Mouse (Mus musculus) forebrain, postnatal 0 days (tissue): ENCODE data around the gene Cacna2d3. TPM values are rescaled to one million over a fixed set of nuclear protein-coding genes. Genes with fewer than 3 reads are reported as not detected.

Experiments used
- ATAC-seq: fragments of 200-750 bp; cut with Nextera tagmentation; 2 replicates; pipeline ENCODE4 v1.8.0; 2017; ENCODE audit warnings: mild to moderate bottlenecking, moderate library complexity
- DNase-seq: peaks from one replicate; pipeline ENCODE4 v3.0.0-alpha.2; 2015
- H3K27ac ChIP-seq: fragments of 300-500 bp; sonication (generic); 2 replicates; pipeline ENCODE4 v1.5.1; 2014; ENCODE audit warnings: low read depth, mild to moderate bottlenecking, antibody characterized with exemption, low read length, moderate library complexity, mixed read lengths
- H3K27me3 ChIP-seq: fragments of 300-500 bp; sonication (generic); 2 replicates; pipeline ENCODE4 v1.6.1; 2014; ENCODE audit warnings: mild to moderate bottlenecking, low read length, mixed read lengths; ENCODE audit not compliant: insufficient read depth
- H3K36me3 ChIP-seq: fragments of 300-500 bp; sonication (generic); 2 replicates; pipeline ENCODE4 v1.6.1; 2014; ENCODE audit warnings: mild to moderate bottlenecking, moderate library complexity; ENCODE audit not compliant: insufficient read depth
- H3K4me1 ChIP-seq: fragments of 300-500 bp; sonication (generic); 2 replicates; pipeline ENCODE4 v1.6.1; 2014; ENCODE audit warnings: antibody characterized with exemption; ENCODE audit not compliant: insufficient read depth
- H3K4me2 ChIP-seq: fragments of 300-500 bp; sonication (generic); 2 replicates; pipeline ENCODE4 v1.6.1; 2014; ENCODE audit warnings: low read depth, mild to moderate bottlenecking, moderate library complexity
- H3K4me3 ChIP-seq: fragments of 300-500 bp; sonication (generic); 2 replicates; pipeline ENCODE4 v1.5.1; 2014; ENCODE audit warnings: low read depth, low read length, mixed read lengths
- H3K9ac ChIP-seq: fragments of 300-500 bp; sonication (generic); 2 replicates; pipeline ENCODE4 v1.6.1; 2014; ENCODE audit warnings: mild to moderate bottlenecking
- H3K9me3 ChIP-seq: fragments of 300-500 bp; sonication (generic); 2 replicates; pipeline ENCODE4 v1.6.1; 2016; ENCODE audit warnings: low read length
- CTCF ChIP-seq: sonication (generic); IDR thresholded peaks from 2 replicates; pipeline ENCODE4 v1.5.1; 2016; ENCODE audit warnings: antibody characterized with exemption, control low read depth, low read depth
- WGBS: fragments of 180-500 bp; shearing (Covaris S2); extraction: QIAGEN DNeasy Blood & Tissue Kit; methylation state at CpG from one replicate; pipeline ENCODE4 v1.1.7; 2014; 5-methylcytosine and 5-hydroxymethylcytosine counted together
- polyA plus RNA-seq: library from polyadenylated mRNA; unstranded; fragments of >200 nt; fragmentation: Nextera tagmentation; extraction: Ambion mirVana; gene quantifications from 2 replicates; pipeline ENCODE4 v1.2.1, GENCODE M21; 2015
- total RNA-seq: library from RNA; depleted of rRNA; stranded (reverse); fragments of >200 nt; gene quantifications from 2 replicates; pipeline ENCODE4 v1.2.3, GENCODE M21; 2014

Gene Cacna2d3
- total and polyA plus RNA-seq, 2 experiments from 2014 or later, result 28.1 to 37.7 TPM

DNA sequence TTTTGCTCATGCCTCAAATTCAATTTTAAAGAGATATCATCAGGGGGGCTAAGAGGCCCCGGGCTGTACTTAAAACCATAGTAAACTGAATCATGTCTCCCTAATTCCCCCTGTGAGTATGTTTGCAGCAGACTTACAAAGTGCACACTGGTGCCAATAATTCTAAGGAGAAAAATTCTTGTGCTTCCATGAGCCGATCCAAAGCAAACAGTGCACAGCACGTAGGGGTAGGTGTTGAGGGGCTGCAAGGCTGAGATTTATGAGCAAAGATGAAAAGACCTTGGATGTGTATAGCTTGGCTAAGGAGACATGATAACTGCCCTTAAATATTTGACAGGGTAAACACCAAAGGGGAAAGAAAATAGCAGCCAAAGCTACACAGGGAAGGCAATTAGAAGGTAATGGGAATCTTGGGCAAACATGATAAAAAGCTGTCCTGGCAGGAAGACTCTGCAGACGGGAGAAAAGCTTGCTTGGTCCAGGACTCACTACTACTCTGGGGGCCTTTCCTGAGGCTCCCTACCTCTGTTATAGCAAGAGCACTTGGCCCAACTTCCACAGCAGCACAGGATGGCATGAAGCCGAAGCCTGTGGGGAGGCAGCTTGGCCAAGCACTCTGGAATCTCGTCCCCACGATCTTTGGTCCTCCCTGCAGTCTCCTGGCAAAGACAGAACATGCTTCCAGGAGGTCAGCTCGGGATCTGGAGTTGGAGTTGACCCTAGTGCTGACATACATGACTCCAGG, 222.9 kb downstream of the Cacna2d3 start:
- no peak for ATAC-seq
- Histone ChIP-seq H3K4me3 (no peak overlapping the region), H3K27me3 (no peaks in the 10 kb centered on the region), H3K36me3 (no peaks in the 10 kb centered on the region), H3K27ac (no peak overlapping the region), H3K9me3 (no peaks in the 10 kb centered on the region), H3K9ac (no peak overlapping the region), H3K4me1 (no peaks in the 10 kb centered on the region), H3K4me2 (no peak overlapping the region)
- 69% methylated on average over 8 of the region's 8 CpGs for WGBS
- DNase-seq, result no peak
- TF ChIP-seq CTCF, result no peak

- no peak for TF ChIP-seq CTCF
- no peak for ATAC-seq
- 95% methylated on average over 3 of the region's 3 CpGs for WGBS
These were observed 225.1 kb downstream of the Cacna2d3 start for GRCm38 (mm10) chr14:29496552-29496951.

GRCm38 (mm10) chr14:29491786-29492185, 229.9 kb downstream of the Cacna2d3 start:
- WGBS, result 65% methylated on average over 1 of the region's 1 CpGs

More at GRCm38 (mm10) chr14:29496552-29496951, 225.1 kb downstream of the Cacna2d3 start:
- H3K4me3 ChIP-seq, result no peak overlapping the region
- H3K4me1 ChIP-seq, result no peaks in the 10 kb centered on the region
- no peaks in the 10 kb centered on the region for H3K36me3 ChIP-seq
- H3K9ac ChIP-seq, result no peak overlapping the region
- H3K27ac ChIP-seq, result no peak overlapping the region
- DNase-seq, result no peak
- no peaks in the 10 kb centered on the region for H3K9me3 ChIP-seq
- H3K4me2 ChIP-seq, result no peak overlapping the region
- H3K27me3 ChIP-seq, result no peaks in the 10 kb centered on the region

DNA sequence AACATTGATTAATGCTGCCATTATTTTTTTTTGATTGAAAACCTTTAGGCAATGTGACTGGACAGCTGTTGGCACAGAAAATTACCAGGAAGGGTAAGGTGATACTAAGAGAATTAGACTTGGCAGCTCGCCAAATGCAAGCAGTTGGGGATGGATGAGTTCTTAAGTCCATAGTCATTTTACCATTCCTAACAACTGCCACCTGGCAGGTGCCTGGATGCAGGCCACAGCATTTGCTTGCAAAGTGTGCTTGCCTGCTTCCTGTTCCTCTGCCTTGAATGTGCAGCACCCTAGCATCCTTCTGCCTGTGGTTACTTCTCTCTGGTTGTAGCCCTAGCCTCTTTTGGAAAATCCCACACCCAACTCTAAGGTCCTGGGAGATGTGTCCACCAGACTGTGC, 236.2 kb downstream of the Cacna2d3 start:
- WGBS, result 54% methylated on average over 1 of the region's 1 CpGs
- peak; percentile 23 for DNase-seq
- no peak for TF ChIP-seq CTCF

More at GRCm38 (mm10) chr14:29491786-29492185, 229.9 kb downstream of the Cacna2d3 start:
- ATAC-seq, result no peak
- no peak for TF ChIP-seq CTCF
- Histone ChIP-seq H3K4me1 (no peaks in the 10 kb centered on the region), H3K4me2 (no peak overlapping the region), H3K9ac (no peak overlapping the region), H3K36me3 (no peaks in the 10 kb centered on the region), H3K9me3 (no peaks in the 10 kb centered on the region), H3K27me3 (no peaks in the 10 kb centered on the region), H3K27ac (no peak overlapping the region), H3K4me3 (no peak overlapping the region)
- DNase-seq, result no peak

DNA sequence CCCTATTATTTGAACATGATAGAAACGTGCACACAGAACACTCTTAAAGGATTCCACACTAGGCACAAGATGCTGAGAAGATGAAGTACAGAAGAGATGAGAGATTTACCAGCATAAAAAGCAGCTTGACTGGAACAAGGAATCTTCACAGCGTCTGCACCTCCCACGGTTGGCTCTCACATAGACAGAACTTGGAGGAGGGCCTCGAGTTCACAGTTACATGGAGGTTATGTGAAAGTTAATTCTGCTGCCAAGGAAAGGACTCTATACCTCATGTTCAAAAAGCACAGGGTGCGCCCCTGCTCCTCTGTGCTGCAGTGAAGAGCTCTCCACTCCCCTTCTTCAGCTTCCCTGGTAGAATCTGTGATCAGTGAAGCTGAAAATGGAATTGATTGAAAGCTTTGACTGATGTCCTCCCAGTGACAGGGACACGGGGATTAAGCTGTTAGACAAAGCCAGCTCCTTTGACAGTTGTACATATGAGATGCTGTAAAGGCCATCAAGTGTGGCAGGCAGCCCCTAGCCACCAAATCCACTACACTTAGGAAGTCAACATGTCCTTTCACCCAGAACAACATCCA, 243.2 kb downstream of the Cacna2d3 start:
- Histone ChIP-seq H3K4me1 (peaks cover 11% of the 10 kb centered on the region; the same call in 1 of the 2 replicates), H3K27me3 (no peaks in the 10 kb centered on the region), H3K36me3 (no peaks in the 10 kb centered on the region), H3K9me3 (no peaks in the 10 kb centered on the region), H3K27ac (no peak overlapping the region), H3K9ac (no peak overlapping the region), H3K4me3 (no peak overlapping the region), H3K4me2 (no peak overlapping the region)
- DNase-seq (peak; percentile 24), ATAC-seq (peak; percentile 54)
- no peak for TF ChIP-seq CTCF
- WGBS, result 32% methylated on average over 6 of the region's 6 CpGs

More for the DNA sequence above, 236.2 kb downstream of the Cacna2d3 start:
- H3K4me2 ChIP-seq, result no peak overlapping the region
- no peak overlapping the region for H3K27ac ChIP-seq
- no peaks in the 10 kb centered on the region for H3K27me3 ChIP-seq
- no peaks in the 10 kb centered on the region for H3K36me3 ChIP-seq
- peaks cover 8% of the 10 kb centered on the region; the same call in 1 of the 2 replicates for H3K4me1 ChIP-seq
- no peak for ATAC-seq
- no peak overlapping the region for H3K4me3 ChIP-seq
- no peaks in the 10 kb centered on the region for H3K9me3 ChIP-seq
- no peak overlapping the region for H3K9ac ChIP-seq

- DNase-seq (no peak), ATAC-seq (no peak)
- Histone ChIP-seq H3K4me1 (no peaks in the 10 kb centered on the region), H3K9me3 (no peaks in the 10 kb centered on the region), H3K27ac (no peak overlapping the region), H3K4me3 (no peak overlapping the region), H3K36me3 (no peaks in the 10 kb centered on the region), H3K27me3 (no peaks in the 10 kb centered on the region), H3K4me2 (no peak overlapping the region), H3K9ac (no peak overlapping the region)
- TF ChIP-seq CTCF, result no peak
- WGBS, result 91% methylated on average over 2 of the region's 2 CpGs
These were observed 257.4 kb downstream of the Cacna2d3 start for GRCm38 (mm10) chr14:29464277-29464676.

- Histone ChIP-seq H3K4me1 (no peaks in the 10 kb centered on the region), H3K9me3 (no peaks in the 10 kb centered on the region), H3K9ac (no peak overlapping the region), H3K4me2 (no peak overlapping the region), H3K27ac (no peak overlapping the region), H3K4me3 (no peak overlapping the region), H3K27me3 (no peaks in the 10 kb centered on the region), H3K36me3 (no peaks in the 10 kb centered on the region)
- no peak for ATAC-seq
- TF ChIP-seq CTCF, result no peak
- DNase-seq, result no peak
- WGBS, result 22% methylated on average over 3 of the region's 3 CpGs
These were observed 272.5 kb downstream of the Cacna2d3 start for GRCm38 (mm10) chr14:29449203-29449602.
